Mouse (Mus musculus): Measurements from ENCODE around the gene Arpc4.

Arpc4 gene

DNA sequence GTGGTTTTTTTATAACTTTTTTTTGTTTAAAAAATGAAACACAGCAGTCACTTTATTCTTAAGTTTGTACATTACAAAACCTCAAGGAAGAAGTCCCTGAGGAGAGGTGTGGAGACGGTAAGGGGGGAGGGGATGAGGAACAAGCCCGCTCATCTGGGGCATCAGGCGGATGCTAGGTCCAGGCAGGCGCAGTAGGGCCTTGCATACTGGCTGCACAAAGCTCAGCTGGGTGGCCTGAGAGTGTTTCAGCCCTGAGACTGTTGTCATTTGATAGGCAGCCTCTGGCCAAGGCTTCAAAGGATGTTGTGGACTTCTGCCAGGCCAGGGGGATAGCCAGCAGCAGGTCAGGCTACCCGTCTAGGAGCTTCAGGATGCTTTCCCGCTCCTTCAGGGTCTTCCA lies 11.3 kb upstream of the Arpc4 start:
- DNase-seq: no peak

DNA sequence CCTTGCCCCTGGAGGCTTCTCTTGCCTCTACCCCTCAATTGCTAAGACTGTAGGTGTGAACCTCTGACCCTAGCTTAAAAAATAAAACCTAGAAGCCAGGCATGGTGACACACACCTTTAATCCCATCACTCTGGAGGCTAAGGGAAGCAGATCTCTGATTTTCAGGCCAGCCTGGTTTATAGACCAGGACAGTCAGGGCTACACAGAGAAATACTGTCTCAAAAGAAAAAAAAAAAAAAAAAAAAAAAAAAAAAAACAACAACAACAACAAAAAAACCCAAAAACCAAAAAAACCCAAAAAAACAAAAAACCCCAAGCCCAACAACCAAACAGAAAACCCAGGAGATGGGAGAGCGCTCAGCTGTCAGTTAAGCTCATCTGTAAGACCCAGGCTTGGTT lies 10.3 kb upstream of the Arpc4 start:
- no peak for DNase-seq

DNA sequence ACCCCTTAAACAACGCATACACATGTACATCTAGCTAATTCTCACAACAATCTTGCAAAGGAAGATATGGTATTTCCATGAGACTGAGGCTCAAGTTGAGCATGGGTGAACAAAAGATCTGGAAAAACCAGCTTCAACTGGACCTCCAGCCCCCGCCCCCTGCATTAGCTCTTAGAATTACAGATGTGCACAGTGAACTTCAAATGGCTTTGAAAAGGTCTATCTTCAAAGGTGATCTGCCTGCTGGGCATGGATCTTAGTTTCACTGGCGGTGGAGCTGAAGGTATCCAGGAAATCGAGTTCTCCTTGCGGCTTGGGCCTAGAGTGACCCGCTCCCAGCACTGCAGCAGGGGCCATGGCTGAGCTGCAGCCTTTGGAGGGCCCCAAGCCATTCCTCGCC lies 9.8 kb upstream of the Arpc4 start:
- no peak for DNase-seq

DNA sequence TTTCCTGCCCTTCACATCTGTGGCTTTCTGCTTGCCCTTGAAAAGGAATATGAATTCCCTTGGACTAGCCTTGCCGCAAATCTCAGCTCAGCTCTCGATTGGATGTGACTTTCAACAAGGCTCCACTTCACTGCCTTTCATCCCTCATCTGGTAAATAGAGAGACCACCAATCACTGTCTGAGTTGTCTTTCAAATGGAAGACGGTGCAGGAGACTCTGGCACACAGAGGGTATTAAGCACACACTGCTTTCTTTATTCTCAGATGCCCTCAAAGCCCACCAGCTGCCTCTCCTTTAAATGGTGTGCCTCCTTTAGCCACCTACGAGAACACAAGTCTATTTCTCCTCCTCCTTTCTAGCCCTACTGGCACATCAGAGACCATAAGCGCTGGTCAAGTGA lies 9.3 kb upstream of the Arpc4 start:
- DNase-seq: no peak

DNA sequence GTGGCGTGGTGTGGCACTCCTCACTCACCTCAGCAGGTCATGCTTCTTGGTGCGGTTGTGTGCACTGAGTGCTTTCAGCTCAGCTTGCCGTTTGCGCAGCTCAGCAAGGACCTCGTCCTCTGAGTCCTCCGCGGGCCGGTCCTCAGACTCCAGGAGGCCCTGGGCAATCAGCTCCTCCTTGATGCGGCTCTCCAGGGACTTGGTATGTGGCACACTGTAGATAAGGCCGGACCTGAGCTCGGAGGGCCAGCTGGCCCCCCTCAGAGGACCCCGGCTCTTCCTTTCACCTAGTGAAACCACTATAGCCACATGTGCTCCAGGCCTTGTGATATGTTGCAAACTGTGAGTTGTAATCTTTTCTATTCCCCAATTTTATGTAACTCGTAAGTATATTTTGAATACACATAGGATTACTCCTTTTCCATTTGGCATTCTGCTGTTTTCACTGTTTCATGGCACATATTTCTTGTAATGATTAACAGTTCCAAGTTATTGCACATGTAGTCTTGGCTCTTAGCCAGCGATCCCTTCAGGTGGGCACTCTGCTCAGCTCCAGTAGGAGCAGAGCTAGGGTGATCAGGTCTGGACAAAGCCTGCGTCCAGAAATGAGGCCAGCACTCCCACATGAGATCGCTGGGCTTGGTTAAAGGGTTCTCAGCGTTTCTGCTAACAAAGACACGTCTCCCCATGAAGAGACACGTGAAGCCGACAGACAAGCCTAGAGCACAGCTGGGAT lies 7.6 kb upstream of the Arpc4 start:
- DNase-seq: peak in 1 of 2 experiments; percentile 39

DNA sequence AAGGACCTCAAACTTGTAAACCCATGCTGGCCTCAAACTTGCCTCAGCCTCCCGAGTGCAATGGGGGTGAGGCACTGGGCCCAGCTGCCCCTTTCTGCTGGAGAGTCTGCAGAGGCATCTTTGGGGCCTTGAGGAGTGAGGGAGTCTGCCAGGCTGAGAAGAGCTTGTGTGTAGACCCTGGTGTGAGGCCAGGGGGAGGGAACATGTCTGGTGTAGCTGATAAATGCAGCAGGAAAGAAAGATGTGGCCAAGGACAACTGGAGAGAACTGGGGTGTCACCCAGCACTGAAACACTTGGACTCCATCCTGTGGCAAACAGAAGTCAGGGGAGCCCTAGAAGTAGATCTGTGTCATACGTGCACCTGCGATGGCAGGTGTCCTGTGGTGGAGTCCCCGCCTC lies 4.4 kb upstream of the Arpc4 start:
- no peak for DNase-seq

DNA sequence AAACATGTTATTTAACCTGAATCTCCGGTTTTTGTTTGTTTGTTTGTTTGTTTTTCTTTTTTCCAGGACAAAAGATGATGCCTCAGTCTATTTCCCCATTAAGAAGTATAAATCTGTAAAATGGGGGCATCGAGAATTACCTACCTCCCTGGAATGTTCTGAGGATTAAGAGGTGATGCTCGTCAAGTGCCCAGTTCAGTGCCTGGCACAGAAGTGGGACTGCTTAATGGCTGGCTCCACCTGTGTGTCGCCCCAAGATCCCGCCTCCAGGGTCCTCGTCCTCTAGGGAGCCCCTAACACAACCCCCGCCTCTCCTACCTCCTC lies 781 bp upstream of the Arpc4 start:
- no peak for DNase-seq

DNA sequence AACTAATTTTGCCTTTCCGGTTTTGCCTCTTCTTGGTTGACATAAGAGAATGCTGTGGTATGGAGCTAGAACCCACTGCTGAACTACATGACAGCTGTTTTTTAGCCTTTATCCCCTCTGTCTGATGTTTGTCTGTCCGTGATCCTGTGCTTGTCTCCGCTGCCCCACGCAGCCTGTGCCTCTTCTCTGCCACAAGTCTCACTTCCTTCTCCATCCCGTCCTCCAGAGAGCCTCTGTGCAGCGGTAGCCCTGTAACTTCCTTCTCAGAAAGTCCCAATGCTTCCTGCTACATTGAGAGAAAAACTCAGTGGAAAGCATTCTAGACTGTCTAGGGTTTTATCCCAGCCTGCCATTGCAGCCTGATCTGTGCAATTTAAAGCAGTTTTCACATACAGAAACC lies 1.3 kb downstream of the Arpc4 start:
- no peak for DNase-seq

DNA sequence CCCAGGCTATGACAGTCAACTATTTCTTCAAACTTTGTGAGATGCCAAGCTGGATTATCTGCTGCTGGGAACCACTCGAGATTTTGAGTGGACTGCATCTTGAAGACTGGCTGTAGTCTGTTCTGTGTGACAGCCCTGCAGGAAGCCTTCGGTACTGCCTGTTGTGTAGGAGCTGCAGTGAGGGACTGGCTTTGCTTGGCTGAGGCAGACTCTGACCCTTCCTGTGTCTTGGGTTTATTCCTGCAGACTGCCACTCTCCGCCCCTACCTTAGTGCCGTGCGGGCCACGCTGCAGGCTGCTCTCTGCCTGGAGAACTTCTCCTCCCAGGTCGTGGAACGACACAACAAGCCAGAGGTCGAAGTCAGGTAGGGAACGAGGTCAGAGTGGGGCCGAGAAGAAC lies 2.6 kb downstream of the Arpc4 start:
- peak in 1 of 2 experiments; percentile 42 for DNase-seq

DNA sequence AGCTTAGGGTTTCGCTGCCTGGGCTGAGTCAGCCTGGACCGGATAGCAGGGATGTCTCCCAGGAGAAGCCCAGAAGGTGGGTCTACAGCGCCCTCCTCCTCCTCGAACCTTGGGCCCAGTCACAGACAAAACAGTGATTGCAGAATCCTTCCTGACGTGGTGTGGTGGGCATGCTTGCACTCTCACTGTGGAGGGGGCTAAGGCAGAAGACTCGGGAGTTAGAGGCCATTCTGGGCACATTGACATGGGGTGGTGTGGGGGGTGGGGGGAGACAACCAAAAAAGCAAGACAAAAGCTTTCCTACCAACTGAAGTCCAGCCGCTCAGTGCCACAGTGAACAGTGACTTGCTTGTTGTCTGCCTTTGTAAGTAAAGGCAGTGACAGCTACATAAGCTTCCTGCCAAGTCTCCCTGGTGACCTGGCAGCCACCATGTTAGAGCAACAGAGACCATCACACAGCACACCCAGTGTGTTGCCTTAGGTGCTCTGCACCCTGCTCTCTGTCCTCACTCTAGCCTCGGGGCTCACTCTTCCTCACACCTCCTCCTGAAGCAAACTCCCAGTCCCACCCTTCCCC lies 6.5 kb downstream of the Arpc4 start:
- DNase-seq: no peak

DNA sequence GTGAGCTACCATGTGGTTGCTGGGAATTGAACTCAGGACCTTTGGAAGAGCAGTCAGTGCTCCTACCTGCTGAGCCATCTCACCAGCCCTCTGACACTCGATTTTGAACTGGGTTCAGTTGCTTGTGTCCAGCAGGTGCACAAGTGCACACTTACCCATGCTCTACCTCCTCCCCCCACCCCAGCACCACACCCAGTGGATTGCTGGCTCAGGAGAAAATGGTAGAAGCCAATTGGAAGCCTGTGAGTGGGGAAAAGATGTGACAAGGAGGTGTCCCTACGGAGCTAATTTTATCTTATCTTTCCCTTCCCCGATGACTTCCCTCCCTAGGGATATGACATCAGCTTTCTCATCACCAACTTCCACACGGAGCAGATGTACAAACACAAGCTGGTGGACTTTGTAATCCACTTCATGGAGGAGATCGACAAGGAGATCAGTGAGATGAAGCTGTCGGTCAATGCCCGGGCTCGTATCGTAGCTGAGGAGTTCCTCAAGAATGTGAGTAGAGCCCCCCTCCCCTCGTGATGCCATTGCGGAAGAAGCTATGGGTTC lies 7.3 kb downstream of the Arpc4 start:
- no peak for DNase-seq

DNA sequence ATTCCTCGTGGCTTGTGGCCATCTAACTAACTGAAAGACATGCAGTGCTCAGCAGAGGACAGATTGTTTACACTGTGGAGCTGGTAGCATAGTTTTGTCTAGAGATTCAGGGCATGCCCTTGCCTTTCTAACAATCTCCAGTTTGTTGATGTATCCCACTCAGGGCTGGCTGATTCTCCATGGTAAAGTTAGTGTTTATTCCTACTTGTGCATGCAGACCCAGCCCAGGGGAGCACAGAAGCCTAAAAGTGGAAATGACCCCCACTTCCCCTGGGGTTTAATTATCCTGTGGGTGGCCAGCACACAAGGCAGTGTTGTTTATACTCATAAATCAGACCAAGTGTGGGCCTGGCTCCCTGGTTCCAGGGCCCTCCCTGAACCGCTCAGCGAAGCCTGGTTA lies 8.1 kb downstream of the Arpc4 start:
- no peak for DNase-seq

DNA sequence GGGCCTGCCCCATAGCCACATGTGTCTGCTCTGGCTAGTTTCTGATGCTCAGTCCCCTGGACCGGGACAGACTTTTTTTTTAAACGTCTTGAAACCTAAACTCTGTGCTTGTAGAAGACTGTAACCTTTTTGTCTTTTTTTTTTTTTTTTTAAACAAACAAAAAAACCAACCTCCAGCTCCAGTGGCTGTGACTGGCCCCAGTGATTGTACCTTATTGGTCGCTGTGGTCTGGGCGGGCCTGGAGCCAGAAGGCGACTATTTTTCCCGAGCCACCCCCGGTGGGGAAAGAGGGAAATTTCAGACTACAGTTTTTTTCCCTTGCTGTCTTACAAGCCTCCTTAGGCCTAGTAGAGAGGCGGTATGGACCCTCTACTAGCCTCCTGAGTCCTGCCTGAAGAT lies 11.0 kb downstream of the Arpc4 start, which contains the start of gene Ttll3:
TSS of gene Ttll3 (plus strand) at position 301 of the 400 bp plus-strand sequence.
- no peak for DNase-seq

DNA sequence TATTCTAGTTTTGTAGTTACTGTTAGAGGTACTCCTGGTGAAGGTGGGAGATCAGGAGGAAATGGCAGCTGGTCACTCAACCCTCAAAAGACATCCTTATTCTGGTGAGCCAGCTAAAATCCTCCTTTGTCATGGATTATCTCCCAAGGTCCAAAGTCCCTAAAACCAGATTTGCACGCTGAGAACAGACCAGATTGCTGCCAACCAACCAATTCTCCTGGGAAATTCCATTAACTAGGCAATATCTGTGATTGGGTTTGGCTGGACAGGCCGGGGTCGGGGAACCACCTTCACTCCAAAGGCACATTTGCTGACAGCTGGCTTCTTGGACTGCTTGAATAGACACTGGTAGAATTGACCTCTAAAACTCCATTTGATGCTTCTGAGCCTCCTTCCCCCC lies 12.8 kb downstream of the Arpc4 start:
- DNase-seq: no peak

DNA sequence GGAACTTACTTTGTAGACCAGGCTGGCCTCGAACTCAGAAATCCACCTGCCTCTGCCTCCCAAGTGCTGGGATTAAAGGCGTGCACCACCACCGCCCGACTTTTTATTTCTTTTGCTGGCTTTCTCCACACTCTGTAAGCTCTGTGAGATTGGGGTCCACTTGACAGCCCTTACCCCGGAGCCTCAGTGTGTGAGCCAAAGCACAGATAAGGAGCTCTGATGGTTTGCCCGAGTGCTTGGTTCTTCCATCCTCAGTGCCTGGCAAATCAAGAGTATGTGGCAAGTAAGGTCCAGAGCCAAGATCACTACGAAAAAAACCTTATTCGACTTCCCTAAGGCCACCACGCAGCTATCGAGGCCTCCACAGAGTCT lies 14.1 kb downstream of the Arpc4 start:
- DNase-seq: no peak

DNA sequence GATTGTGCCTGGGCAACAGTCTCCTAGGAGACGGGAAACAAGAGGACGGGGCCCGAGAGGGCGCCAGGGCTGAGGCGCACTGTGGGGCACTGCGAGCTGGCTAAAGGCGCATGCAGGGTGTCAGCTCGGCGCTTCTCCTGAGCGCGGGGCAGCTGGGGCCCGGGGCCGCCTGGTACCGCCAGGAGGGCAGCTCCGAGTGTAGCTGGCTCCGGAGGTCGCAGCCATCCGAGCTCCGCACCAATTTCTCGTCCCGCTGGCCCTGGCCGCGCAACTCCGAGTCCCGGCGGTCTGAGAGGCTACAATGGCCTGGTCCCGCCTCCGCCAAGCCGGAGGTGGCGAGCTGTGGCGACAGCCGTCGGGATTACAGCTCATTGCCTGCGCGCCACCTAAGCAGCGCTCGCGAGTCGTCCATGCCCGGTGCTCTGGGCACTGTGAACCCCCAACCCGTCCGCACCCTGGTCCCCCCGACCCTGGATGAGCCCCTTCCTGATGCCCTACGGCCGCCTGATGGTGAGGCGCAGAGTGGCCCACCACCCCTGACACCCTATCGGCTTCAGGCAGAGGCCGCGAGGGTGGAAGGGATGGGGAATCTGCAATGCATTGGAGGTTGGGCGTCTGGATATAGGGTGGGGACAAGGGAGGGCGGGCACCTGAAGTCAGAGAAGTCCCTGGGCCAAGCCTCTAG lies 14.6 kb downstream of the Arpc4 start:
- DNase-seq: peak; percentile 65 to 79

DNA sequence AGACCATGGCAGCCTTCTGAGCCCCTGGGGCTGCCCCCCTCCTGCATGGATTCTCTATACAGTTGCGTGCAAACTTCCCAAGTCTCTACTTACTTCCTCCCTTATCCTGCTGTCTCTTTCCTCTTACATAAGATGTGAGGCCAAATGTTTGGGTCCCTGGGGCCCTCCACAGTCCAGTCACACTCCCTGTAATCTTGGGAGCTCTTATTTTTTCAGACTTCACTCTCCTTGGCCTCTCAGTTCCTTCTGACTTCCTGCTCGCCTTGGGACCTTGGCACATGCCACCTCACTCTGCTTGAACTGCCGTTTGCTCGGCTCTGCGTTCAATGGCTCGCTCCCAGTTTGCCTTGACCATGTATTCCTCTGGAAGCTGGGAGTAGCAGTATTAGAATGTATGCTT lies 16.0 kb downstream of the Arpc4 start:
- DNase-seq: no peak

DNA sequence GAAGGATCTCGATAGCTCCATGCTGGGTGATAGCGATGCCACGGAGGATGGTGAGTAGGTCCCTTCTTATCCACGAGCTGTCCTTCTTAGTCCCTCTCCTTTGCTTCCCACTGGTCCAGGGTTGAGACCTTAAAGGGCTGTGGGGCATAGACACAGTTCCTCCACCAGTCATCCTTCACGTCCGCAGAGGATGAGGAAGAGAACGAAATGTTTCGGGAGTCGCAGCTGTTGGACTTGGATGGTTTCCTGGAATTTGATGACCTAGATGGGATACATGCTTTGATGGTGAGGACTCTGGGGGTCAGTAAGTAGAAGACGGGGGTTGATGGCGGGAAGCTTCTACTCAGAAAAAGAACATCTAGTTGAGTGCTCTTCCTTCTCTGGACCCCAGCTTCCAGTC lies 16.9 kb downstream of the Arpc4 start:
- DNase-seq: no peak

DNA sequence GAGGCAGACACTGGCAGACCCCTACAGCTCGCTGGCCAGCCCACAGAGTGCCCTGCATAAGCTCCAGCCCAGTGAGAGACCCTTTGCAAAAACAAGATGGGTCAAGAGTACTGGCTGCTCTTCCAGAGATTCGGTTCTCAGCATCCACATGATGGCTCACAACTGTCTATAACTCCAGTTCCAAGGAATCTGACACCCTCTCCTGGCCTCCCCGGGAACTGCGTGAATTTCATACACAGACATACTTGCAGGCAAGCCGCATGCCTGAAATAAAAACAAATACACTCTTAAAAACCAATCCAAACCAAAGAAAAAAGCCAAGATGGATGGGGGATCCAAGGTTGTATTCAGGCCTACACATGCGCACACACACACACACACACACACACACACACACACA lies 17.6 kb downstream of the Arpc4 start:
- DNase-seq: no peak

DNA sequence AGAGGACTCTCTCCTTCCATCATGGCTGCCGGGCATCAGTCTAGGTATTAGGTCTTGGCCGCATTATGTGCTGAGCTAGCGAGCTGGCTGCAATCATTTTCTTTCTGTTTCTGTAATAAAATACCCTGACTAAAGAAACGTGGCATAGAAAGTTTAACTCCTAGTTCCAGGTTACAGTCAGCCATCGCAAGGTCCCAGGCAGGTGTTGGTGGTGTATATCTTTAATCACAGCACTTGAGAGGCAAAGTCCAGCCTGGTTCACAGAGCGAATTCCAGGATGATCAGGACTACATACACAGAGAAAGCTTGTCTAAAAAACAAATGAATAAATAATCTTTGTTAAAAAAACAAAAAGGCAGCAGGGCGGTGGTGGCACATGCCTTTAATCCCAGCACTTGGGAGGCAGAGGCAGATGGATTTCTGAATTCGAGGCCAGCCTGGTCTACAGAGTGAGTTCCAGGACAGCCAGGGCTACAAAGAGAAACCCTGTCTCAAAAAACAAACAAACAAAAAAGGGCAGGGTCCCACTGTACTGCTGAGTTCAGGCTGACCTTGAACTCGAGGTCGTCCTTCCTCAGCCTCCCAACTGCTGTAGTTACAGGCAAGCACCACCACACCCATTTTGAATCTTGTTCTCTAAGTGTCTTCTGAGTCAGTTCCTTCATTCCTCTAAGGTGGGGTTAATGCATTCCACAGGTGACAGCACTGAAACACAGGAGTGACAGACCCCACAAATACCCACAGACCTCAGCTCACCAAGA lies 18.5 kb downstream of the Arpc4 start:
- DNase-seq: no peak

DNA sequence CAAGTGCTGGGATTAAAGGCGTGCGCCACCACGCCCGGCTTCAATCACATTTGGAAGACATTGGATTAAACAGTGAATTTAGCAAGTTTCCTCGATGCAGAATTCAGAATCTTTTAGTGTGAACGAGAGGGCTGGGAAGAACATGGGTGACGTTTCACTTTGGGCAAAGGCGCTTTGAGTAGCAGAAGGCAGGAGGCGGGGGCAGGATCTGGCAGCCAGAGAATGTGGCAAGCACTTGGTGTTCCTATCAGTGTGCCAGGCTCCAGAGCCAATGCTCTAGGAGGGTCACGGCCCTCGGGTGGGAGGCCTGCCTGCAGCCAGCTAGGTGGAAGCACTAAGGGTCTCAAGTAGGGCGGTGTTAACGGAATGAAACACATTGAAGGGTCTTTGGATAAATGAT lies 24.2 kb downstream of the Arpc4 start:
- no peak for DNase-seq

DNA sequence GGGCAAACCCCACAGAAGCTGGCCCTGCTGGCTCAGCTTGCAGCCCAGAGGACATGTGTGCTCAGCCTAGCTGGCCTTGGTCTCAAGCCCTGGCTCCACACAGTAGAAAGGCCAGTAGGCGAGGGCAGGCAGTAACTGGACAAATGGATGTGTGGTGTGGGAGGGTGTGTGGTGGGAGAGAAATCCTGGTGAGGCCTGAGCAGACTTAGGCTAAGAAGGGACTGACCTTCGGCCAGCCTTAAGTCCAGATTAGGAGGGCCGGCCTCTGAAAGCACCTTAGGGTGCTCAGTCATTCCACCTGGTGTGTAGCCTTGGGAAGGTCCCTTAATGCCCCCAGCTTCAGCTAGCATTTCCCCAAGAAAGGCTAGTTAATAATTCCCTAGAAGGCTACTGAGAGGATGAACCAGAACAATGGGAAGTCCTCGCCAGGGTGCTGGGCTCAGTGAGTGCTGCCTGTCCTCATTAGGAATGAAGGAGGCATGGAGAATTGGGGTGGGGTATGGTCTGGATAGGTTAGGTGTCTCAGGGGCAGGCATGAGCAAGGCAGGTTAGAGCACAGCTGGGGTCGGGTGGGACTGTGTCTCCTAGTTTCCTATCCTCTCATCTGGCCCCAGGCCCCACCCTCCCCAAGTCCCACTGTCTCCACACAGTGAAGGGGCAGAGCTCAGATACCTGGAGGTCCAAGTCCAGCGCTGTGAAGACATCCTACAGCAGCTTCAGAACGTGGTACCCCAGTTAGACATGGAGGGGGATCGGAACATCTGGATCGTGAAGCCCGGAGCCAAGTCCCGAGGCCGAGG lies 26.9 kb downstream of the Arpc4 start:
- peak; percentile 17 to 45 for DNase-seq

DNA sequence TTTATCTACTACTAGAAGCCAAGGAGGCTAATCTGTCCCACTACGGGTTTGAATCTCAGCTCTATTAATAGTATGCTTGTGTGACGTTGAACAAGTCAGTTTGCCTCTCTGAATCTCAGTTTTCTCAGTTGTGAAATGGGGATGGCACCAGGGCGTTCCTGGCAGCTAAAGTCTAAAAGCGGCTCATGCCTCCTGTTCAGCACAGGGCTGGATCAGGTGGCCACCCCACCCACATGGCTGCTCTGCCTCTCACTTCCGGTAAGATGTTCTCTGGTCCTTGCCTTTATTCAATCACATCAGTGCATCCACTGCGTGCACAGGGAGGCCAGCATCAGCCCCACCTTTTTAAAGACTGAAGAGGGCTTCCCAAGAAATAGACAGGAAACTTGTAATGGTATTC lies 27.6 kb downstream of the Arpc4 start:
- no peak for DNase-seq
